Mouse (Mus musculus) C2C12 (cell line): ENCODE measurements around the gene Scoc.

Source experiments
- CEBPB ChIP-seq: IDR thresholded peaks from one replicate; pipeline ENCODE4 v1.6.1; 2011; ENCODE audit warnings: low read depth, mild to moderate bottlenecking, control low read depth, moderate library complexity
- USF1 ChIP-seq: IDR thresholded peaks from one replicate; pipeline ENCODE4 v1.6.1; 2011; ENCODE audit warnings: low read depth, mild to moderate bottlenecking, control low read depth, moderate library complexity

GRCm38 (mm10) chr8:83423032-83423825, 35.0 kb downstream of the Scoc start:
- no peak for TF ChIP-seq USF1
- TF ChIP-seq CEBPB = no peak
